Mouse (Mus musculus): ENCODE results near the gene Gcnt3.

- no peak for TF ChIP-seq TAL1 (IDR thresholded peaks at IDR 0.05; ENCODE audit: low read length)
- no peak for TF ChIP-seq GATA1 (IDR thresholded peaks at IDR 0.05; ENCODE audit: low read length)
Measured at GRCm38 (mm10) chr9:70040570-70040969, 2.7 kb upstream of the Gcnt3 start.

Measured in erythroblast, embryonic 14.5 days (primary cell).